Mouse (Mus musculus): ENCODE measurements around the gene Lima1.

- no peak for TF ChIP-seq POLR2A (IDR thresholded peaks at IDR 0.05; ENCODE audit: borderline replicate concordance, insufficient read depth, low read length)
- no peak for TF ChIP-seq CTCF (IDR thresholded peaks at IDR 0.05; ENCODE audit: borderline replicate concordance, insufficient read depth, low read depth, low read length)
These were observed 96.5 kb downstream of the Lima1 start for GRCm38 (mm10) chr15:99778677-99779335.
